ENCODE assay signal across 17 mouse cellular contexts in genomic region chr8:107599691-107600090, GRCm38 (mm10).
"Had no signal": no experiment of that assay in that cellular context is flagged by ENCODE, and none has a peak within 500 bp of the region (broad histone marks: within the 10 kb centered on the region; RNA-seq: fewer than 3 reads in every experiment).

No protein-coding gene starts in this region.

- DNase-seq: liver, postnatal 0 days; lung, embryonic 14.5 days; lung, postnatal 10 days; lung, postnatal 4 days; midbrain, embryonic 14.5 days; right cerebral cortex, postnatal 25 days; right cerebral cortex, postnatal 4 days; spleen, adult 18-20 months; thymus, adult 18-20 months; thymus, postnatal 14 days; thymus, postnatal 36 days had no signal

- H3K4me3 ChIP-seq: liver, embryonic 15.5 days; midbrain, embryonic 10.5 days; myocyte; neural tube, embryonic 13.5 days; neural tube, embryonic 15.5 days had no signal

- H3K36me3 ChIP-seq: liver, embryonic 15.5 days; midbrain, embryonic 10.5 days; neural tube, embryonic 13.5 days; neural tube, embryonic 15.5 days had no signal

- H3K27me3 ChIP-seq: neural tube, embryonic 13.5 days had no signal

- H3K27ac ChIP-seq: liver, embryonic 15.5 days; midbrain, embryonic 10.5 days; neural tube, embryonic 13.5 days; neural tube, embryonic 15.5 days had no signal

- H3K9me3 ChIP-seq: liver, embryonic 15.5 days; neural tube, embryonic 13.5 days; neural tube, embryonic 15.5 days had no signal

- H3K4me2 ChIP-seq: liver, embryonic 15.5 days; lung, embryonic 14.5 days; neural tube, embryonic 13.5 days; neural tube, embryonic 15.5 days had no signal

- ATAC-seq: liver, postnatal 0 days; midbrain, embryonic 16.5 days had no signal

- H3K4me1 ChIP-seq: liver, embryonic 15.5 days; midbrain, embryonic 10.5 days; neural tube, embryonic 13.5 days; neural tube, embryonic 15.5 days had no signal

- H3K9ac ChIP-seq: liver, embryonic 15.5 days; liver, postnatal 0 days; lung, embryonic 14.5 days; neural tube, embryonic 13.5 days; neural tube, embryonic 15.5 days had no signal
